Mouse (Mus musculus): ENCODE results near the gene Rnf26.

GRCm38 (mm10) chr9:44096536-44096935, 16.8 kb downstream of the Rnf26 start:
- TF ChIP-seq ZNF384 (IDR thresholded peaks at IDR 0.05; ENCODE audit: low read depth, low read length) = no peak
- no peak for TF ChIP-seq ZC3H11A (IDR thresholded peaks at IDR 0.05; ENCODE audit: borderline replicate concordance, low read depth, low read length)
- no peak for TF ChIP-seq MAFK (IDR thresholded peaks at IDR 0.05; ENCODE audit: insufficient read depth, low read depth, low read length)
